Mouse (Mus musculus) frontal cortex, postnatal 36 days (tissue): ENCODE data around the gene Krt19.

Source experiments
- DNase-seq, 2 experiments: peaks; one replicate each; pipeline ENCODE4 v3.0.0; 2022; ENCODE audit warnings: low spot score in 2 of 2

Gene Krt19

GRCm38 (mm10) chr11:100137693-100138092 is 10.8 kb downstream of the Krt19 start:
- DNase-seq: no peak

GRCm38 (mm10) chr11:100136559-100136958 is 11.9 kb downstream of the Krt19 start:
- DNase-seq: no peak

- DNase-seq: no peak
Observed at GRCm38 (mm10) chr11:100135731-100136130, 12.7 kb downstream of the Krt19 start, which contains the start of gene Krt15. Gene Krt15, minus strand, starts transcription at chr11:100135928.

- no peak for DNase-seq
Observed at GRCm38 (mm10) chr11:100124901-100125300, 23.6 kb downstream of the Krt19 start.

- no peak for DNase-seq
Observed at GRCm38 (mm10) chr11:100121466-100121865, 27.0 kb downstream of the Krt19 start, which contains the start of gene Krt13. Gene Krt13, minus strand, starts transcription at chr11:100121566.

GRCm38 (mm10) chr11:100120331-100120730 is 28.1 kb downstream of the Krt19 start:
- no peak for DNase-seq

- no peak for DNase-seq
Observed at GRCm38 (mm10) chr11:100113742-100114029, 34.8 kb downstream of the Krt19 start.

GRCm38 (mm10) chr11:100112935-100113741 is 35.3 kb downstream of the Krt19 start:
- no peak for DNase-seq

- DNase-seq: no peak
Observed at GRCm38 (mm10) chr11:100105576-100106122, 42.8 kb downstream of the Krt19 start, which contains the start of gene Krt36. Gene Krt36, minus strand, starts transcription at chr11:100105626.

- DNase-seq: no peak
Observed at GRCm38 (mm10) chr11:100102693-100103429, 45.6 kb downstream of the Krt19 start.

GRCm38 (mm10) chr11:100100391-100100790 is 48.1 kb downstream of the Krt19 start:
- no peak for DNase-seq

GRCm38 (mm10) chr11:100097819-100098218 is 50.6 kb downstream of the Krt19 start:
- DNase-seq: no peak

- DNase-seq: no peak
Observed at GRCm38 (mm10) chr11:100096141-100096540, 52.3 kb downstream of the Krt19 start, which contains the start of gene Krt35. Gene Krt35, minus strand, starts transcription at chr11:100096241.
